Mouse (Mus musculus) kidney, postnatal 25 days (tissue): ENCODE measurements around the gene Phlda1.
A peak's percentile ranks its signal among the peaks of the same experiment; 100 is the strongest.

Experiments
- DNase-seq, 2 experiments: peaks; one replicate each; pipeline ENCODE4 v3.0.0; 2021; ENCODE audit warnings: mixed read lengths in 2 of 2

Phlda1 gene

GRCm38 (mm10) chr10:111530398-111530797, 24.3 kb downstream of the Phlda1 start:
- DNase-seq = no peak

GRCm38 (mm10) chr10:111534691-111535090, 28.6 kb downstream of the Phlda1 start:
- DNase-seq = no peak

- DNase-seq = no peak
Observed at GRCm38 (mm10) chr10:111537410-111537809, 31.3 kb downstream of the Phlda1 start.

- DNase-seq = peak; percentile 25 to 56
Observed at GRCm38 (mm10) chr10:111539724-111540324, 33.7 kb downstream of the Phlda1 start.

- DNase-seq = no peak
Observed at GRCm38 (mm10) chr10:111540678-111541077, 34.6 kb downstream of the Phlda1 start.

GRCm38 (mm10) chr10:111543106-111543505, 37.0 kb downstream of the Phlda1 start:
- no peak for DNase-seq

GRCm38 (mm10) chr10:111543781-111544260, 37.7 kb downstream of the Phlda1 start:
- peak; percentile 66 to 80 for DNase-seq

GRCm38 (mm10) chr10:111544311-111544710, 38.2 kb downstream of the Phlda1 start:
- no peak for DNase-seq

GRCm38 (mm10) chr10:111545648-111546047, 39.6 kb downstream of the Phlda1 start:
- no peak for DNase-seq

GRCm38 (mm10) chr10:111547881-111548372, 41.8 kb downstream of the Phlda1 start:
- no peak for DNase-seq

- no peak for DNase-seq
Observed at GRCm38 (mm10) chr10:111550075-111550695, 44.1 kb downstream of the Phlda1 start.

- no peak for DNase-seq
Observed at GRCm38 (mm10) chr10:111553695-111554094, 47.6 kb downstream of the Phlda1 start.

GRCm38 (mm10) chr10:111554651-111555050, 48.6 kb downstream of the Phlda1 start:
- DNase-seq = no peak

- DNase-seq = no peak
Observed at GRCm38 (mm10) chr10:111558211-111558610, 52.1 kb downstream of the Phlda1 start.
